Mouse (Mus musculus): Measurements from ENCODE around the gene Sox5. TPM values are rescaled to one million over a fixed set of nuclear protein-coding genes. Genes with fewer than 3 reads are reported as not detected.
A peak's percentile ranks its signal among the peaks of the same experiment; 100 is the strongest.

The Sox5 gene
- polyA plus RNA-seq, 1 experiment from 2014 or later: 33.0 TPM

DNA sequence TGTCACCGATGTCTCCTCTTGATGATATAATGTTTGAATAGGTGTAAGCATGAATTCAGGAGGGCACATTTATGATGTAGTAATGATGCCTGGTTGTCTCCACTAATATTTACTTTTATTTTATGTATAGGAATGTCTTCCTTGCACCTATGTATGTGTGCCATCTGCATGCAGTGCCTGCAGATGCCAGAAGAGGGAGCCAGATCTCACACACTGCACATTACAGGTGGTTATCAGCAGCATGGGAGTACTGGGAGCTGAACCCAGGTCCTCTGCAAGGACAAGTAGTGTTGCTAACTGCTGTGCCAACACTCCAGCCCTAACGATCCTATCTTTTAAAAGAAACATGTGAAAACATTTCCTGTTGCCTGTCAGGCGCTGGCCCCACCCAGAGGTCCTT is 442.2 kb downstream of the Sox5 start:
- Histone ChIP-seq H3K9ac (no peak overlapping the region), H3K9me3 (peaks cover 4% of the 10 kb centered on the region), H3K36me3 (no peaks in the 10 kb centered on the region), H3K27ac (no peak overlapping the region), H3K4me3 (no peak overlapping the region), H3K4me1 (no peaks in the 10 kb centered on the region), H3K4me2 (replicated peaks) (no peak overlapping the region), H3K27me3 (replicated peaks) (no peaks in the 10 kb centered on the region)
- no peak for ATAC-seq (ENCODE audit: low FRiP score, low read depth)
- WGBS: 92% methylated on average over 3 of the region's 3 CpGs

GRCm38 (mm10) chr6:144339006-144339405 is 442.8 kb downstream of the Sox5 start:
- H3K9ac ChIP-seq: no peak overlapping the region
- no peaks in the 10 kb centered on the region for H3K4me1 ChIP-seq
- no peak overlapping the region for H3K4me3 ChIP-seq
- H3K9me3 ChIP-seq: peaks cover 4% of the 10 kb centered on the region
- H3K4me2 ChIP-seq (replicated peaks): no peak overlapping the region
- 71% methylated on average over 13 of the region's 13 CpGs for WGBS
- no peak overlapping the region for H3K27ac ChIP-seq
- ATAC-seq (ENCODE audit: low FRiP score, low read depth): no peak
- H3K27me3 ChIP-seq (replicated peaks): no peaks in the 10 kb centered on the region
- no peaks in the 10 kb centered on the region for H3K36me3 ChIP-seq

DNA sequence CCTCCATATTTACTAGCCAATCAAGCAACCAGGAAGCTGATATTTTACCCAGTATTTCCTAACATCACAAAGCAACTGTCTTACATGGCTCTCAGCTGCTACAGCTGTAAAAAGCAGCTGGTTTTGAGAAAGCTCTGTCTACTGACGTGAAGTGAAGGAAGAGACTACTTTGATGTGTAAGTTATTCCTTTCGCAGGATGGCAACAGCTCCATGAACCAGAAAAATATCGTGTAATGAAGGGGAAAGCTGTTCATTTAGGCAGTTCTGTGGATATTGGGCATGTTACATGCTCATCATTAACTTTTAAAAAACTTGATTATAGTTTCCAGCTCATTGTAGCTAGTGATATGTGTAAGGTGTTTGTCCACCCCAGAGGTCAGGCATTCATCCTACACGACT is 443.6 kb downstream of the Sox5 start:
- no peak overlapping the region for H3K4me3 ChIP-seq
- H3K4me1 ChIP-seq: no peaks in the 10 kb centered on the region
- no peak for ATAC-seq (ENCODE audit: low FRiP score, low read depth)
- H3K9ac ChIP-seq: no peak overlapping the region
- H3K4me2 ChIP-seq (replicated peaks): no peak overlapping the region
- WGBS: 46% methylated on average over 4 of the region's 4 CpGs
- no peaks in the 10 kb centered on the region for H3K36me3 ChIP-seq
- H3K27ac ChIP-seq: no peak overlapping the region
- H3K9me3 ChIP-seq: peaks cover 4% of the 10 kb centered on the region
- H3K27me3 ChIP-seq (replicated peaks): no peaks in the 10 kb centered on the region

GRCm38 (mm10) chr6:144337436-144337969 is 444.3 kb downstream of the Sox5 start:
- WGBS: 16% methylated on average over 14 of the region's 14 CpGs
- peak overlapping the region; percentile 44 for H3K4me2 ChIP-seq (replicated peaks)
- ATAC-seq (ENCODE audit: low FRiP score, low read depth): no peak
- no peaks in the 10 kb centered on the region for H3K4me1 ChIP-seq
- H3K27me3 ChIP-seq (replicated peaks): no peaks in the 10 kb centered on the region
- H3K9me3 ChIP-seq: peaks cover 4% of the 10 kb centered on the region
- no peak overlapping the region for H3K27ac ChIP-seq
- no peak overlapping the region for H3K9ac ChIP-seq
- no peaks in the 10 kb centered on the region for H3K36me3 ChIP-seq
- no peak overlapping the region for H3K4me3 ChIP-seq

- Histone ChIP-seq H3K36me3 (no peaks in the 10 kb centered on the region), H3K27ac (no peak overlapping the region), H3K9me3 (peaks cover 4% of the 10 kb centered on the region), H3K4me2 (replicated peaks) (no peak overlapping the region), H3K4me3 (no peak overlapping the region), H3K9ac (no peak overlapping the region), H3K27me3 (replicated peaks) (no peaks in the 10 kb centered on the region), H3K4me1 (no peaks in the 10 kb centered on the region)
- no peak for ATAC-seq (ENCODE audit: low FRiP score, low read depth)
- 93% methylated on average over 4 of the region's 4 CpGs for WGBS
Observed at GRCm38 (mm10) chr6:144336789-144337188, 445.0 kb downstream of the Sox5 start.

DNA sequence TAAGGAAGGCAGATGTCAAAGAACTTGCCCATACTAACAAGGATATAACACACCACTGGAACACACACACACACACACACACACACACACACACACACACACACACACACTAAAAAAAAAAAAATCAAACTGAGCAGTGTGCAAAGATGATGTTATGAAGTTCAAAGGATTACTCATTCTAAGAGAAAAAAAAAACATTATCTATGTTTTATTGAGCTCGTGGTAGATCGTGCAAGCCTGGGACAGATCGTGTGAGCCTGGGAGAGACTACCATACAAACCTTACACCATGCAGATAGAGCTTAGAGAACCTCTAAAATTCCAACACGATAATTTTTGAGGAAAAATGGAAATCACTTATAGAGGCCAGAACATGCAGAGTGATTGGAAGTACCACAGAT is 448.6 kb downstream of the Sox5 start:
- H3K9ac ChIP-seq: no peak overlapping the region
- no peaks in the 10 kb centered on the region for H3K36me3 ChIP-seq
- no peaks in the 10 kb centered on the region for H3K9me3 ChIP-seq
- no peaks in the 10 kb centered on the region for H3K27me3 ChIP-seq (replicated peaks)
- H3K4me1 ChIP-seq: no peaks in the 10 kb centered on the region
- no peak overlapping the region for H3K27ac ChIP-seq
- WGBS: 93% methylated on average over 4 of the region's 4 CpGs
- H3K4me2 ChIP-seq (replicated peaks): no peak overlapping the region
- ATAC-seq (ENCODE audit: low FRiP score, low read depth): no peak
- no peak overlapping the region for H3K4me3 ChIP-seq

GRCm38 (mm10) chr6:144332027-144332426 is 449.8 kb downstream of the Sox5 start:
- Histone ChIP-seq H3K4me1 (no peaks in the 10 kb centered on the region), H3K27me3 (replicated peaks) (no peaks in the 10 kb centered on the region), H3K27ac (no peak overlapping the region), H3K4me3 (no peak overlapping the region), H3K36me3 (no peaks in the 10 kb centered on the region), H3K4me2 (replicated peaks) (no peak overlapping the region), H3K9me3 (no peaks in the 10 kb centered on the region), H3K9ac (no peak overlapping the region)
- 83% methylated on average over 4 of the region's 4 CpGs for WGBS
- no peak for ATAC-seq (ENCODE audit: low FRiP score, low read depth)

GRCm38 (mm10) chr6:144329311-144329930 is 452.4 kb downstream of the Sox5 start:
- Histone ChIP-seq H3K4me2 (replicated peaks) (no peak overlapping the region), H3K4me3 (no peak overlapping the region), H3K9ac (no peak overlapping the region), H3K9me3 (no peaks in the 10 kb centered on the region), H3K4me1 (no peaks in the 10 kb centered on the region), H3K36me3 (no peaks in the 10 kb centered on the region), H3K27ac (no peak overlapping the region), H3K27me3 (replicated peaks) (no peaks in the 10 kb centered on the region)
- no peak for ATAC-seq (ENCODE audit: low FRiP score, low read depth)
- 79% methylated on average over 2 of the region's 2 CpGs for WGBS

- no peak overlapping the region for H3K4me3 ChIP-seq
- WGBS: 86% methylated on average over 4 of the region's 4 CpGs
- ATAC-seq (ENCODE audit: low FRiP score, low read depth): no peak
- H3K9ac ChIP-seq: no peak overlapping the region
- H3K27me3 ChIP-seq (replicated peaks): no peaks in the 10 kb centered on the region
- H3K27ac ChIP-seq: no peak overlapping the region
- H3K9me3 ChIP-seq: no peaks in the 10 kb centered on the region
- no peaks in the 10 kb centered on the region for H3K4me1 ChIP-seq
- no peaks in the 10 kb centered on the region for H3K36me3 ChIP-seq
- no peak overlapping the region for H3K4me2 ChIP-seq (replicated peaks)
Observed at GRCm38 (mm10) chr6:144328779-144329178, 453.0 kb downstream of the Sox5 start.

DNA sequence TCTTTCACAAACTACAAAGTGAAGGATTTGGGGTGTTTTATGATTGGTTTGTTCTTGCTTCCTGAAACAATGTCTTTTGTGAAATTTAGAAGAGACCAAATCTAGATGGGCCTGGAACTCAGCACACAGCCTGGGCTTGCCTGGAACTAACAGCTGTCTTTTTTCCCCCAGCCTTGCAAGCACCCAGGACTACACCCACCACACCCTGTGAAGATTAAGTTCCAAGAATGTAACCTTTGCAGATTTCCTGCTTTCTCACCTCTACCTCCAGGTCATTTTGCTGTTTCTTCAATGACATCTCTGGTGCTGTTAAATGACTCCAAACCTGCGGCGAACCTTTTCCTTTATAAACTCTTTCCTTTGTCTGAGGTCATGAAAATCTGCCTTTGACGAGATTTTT is 455.0 kb downstream of the Sox5 start:
- H3K4me2 ChIP-seq (replicated peaks): no peak overlapping the region
- H3K4me1 ChIP-seq: no peaks in the 10 kb centered on the region
- H3K36me3 ChIP-seq: no peaks in the 10 kb centered on the region
- no peaks in the 10 kb centered on the region for H3K27me3 ChIP-seq (replicated peaks)
- 78% methylated on average over 3 of the region's 3 CpGs for WGBS
- no peak for ATAC-seq (ENCODE audit: low FRiP score, low read depth)
- H3K4me3 ChIP-seq: no peak overlapping the region
- H3K9me3 ChIP-seq: no peaks in the 10 kb centered on the region
- no peak overlapping the region for H3K27ac ChIP-seq
- H3K9ac ChIP-seq: no peak overlapping the region

GRCm38 (mm10) chr6:144323372-144323771 is 458.4 kb downstream of the Sox5 start:
- Histone ChIP-seq H3K4me1 (no peaks in the 10 kb centered on the region), H3K36me3 (no peaks in the 10 kb centered on the region), H3K27me3 (replicated peaks) (no peaks in the 10 kb centered on the region), H3K9me3 (no peaks in the 10 kb centered on the region), H3K4me3 (no peak overlapping the region), H3K4me2 (replicated peaks) (no peak overlapping the region), H3K27ac (no peak overlapping the region), H3K9ac (no peak overlapping the region)
- 90% methylated on average over 4 of the region's 4 CpGs for WGBS
- ATAC-seq (ENCODE audit: low FRiP score, low read depth): no peak

GRCm38 (mm10) chr6:144322297-144323047 is 459.3 kb downstream of the Sox5 start:
- no peaks in the 10 kb centered on the region for H3K4me1 ChIP-seq
- 89% methylated on average over 13 of the region's 13 CpGs for WGBS
- no peaks in the 10 kb centered on the region for H3K36me3 ChIP-seq
- no peak for ATAC-seq (ENCODE audit: low FRiP score, low read depth)
- H3K27ac ChIP-seq: no peak overlapping the region
- H3K27me3 ChIP-seq (replicated peaks): no peaks in the 10 kb centered on the region
- H3K9me3 ChIP-seq: no peaks in the 10 kb centered on the region
- no peak overlapping the region for H3K4me3 ChIP-seq
- H3K9ac ChIP-seq: no peak overlapping the region
- H3K4me2 ChIP-seq (replicated peaks): no peak overlapping the region

DNA sequence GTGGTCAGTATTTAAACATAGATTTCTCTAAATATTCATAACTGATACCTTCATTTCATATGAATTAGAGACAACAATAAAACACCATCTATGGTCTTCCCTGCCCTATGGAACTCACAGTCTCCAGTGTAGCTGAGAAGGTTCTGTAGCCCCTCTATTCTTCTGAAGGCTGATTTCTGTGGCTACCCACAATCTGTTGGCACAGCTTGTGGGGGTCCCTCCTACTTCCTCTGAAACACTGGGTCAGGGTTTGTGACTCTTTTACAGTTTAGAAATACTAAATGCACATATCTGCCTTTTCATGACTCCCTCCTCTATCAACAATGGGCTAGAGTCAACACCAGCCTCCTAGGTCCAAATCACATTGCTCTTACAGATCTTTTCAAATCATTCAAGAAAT is 461.4 kb downstream of the Sox5 start:
- no peak for ATAC-seq (ENCODE audit: low FRiP score, low read depth)
- no peaks in the 10 kb centered on the region for H3K4me1 ChIP-seq
- no peak overlapping the region for H3K4me2 ChIP-seq (replicated peaks)
- 0 out of 2 replicates have a peak, but pooled peaks cover 4% of the 10 kb centered on the region for H3K9me3 ChIP-seq
- H3K36me3 ChIP-seq: no peaks in the 10 kb centered on the region
- H3K9ac ChIP-seq: no peak overlapping the region
- H3K27me3 ChIP-seq (replicated peaks): no peaks in the 10 kb centered on the region
- no peak overlapping the region for H3K27ac ChIP-seq
- H3K4me3 ChIP-seq: no peak overlapping the region
